18 mouse cellular contexts compared by ENCODE assay signal in genomic region chr12:59509175-59509574, GRCm38 (mm10).
DNase-seq lines count a peak whose midpoint lies in the region; ATAC-seq lines count a peak whose summit lies in the region.
"Had no signal": no experiment of that assay in that cellular context is flagged by ENCODE, and none has a peak within 500 bp of the region (broad histone marks: within the 10 kb centered on the region; RNA-seq: fewer than 3 reads in every experiment).

No protein-coding gene starts in this region.

- H3K4me3 ChIP-seq in limb, embryonic 12.5 days (replicated peaks): no peak overlapping the region
- H3K4me3 ChIP-seq in limb, embryonic 10.5 days: no peak overlapping the region
- H3K4me3 ChIP-seq in neural tube, embryonic 14.5 days (ENCODE audit: low read depth, low read length): no peak overlapping the region
- H3K4me3 ChIP-seq in kidney, embryonic 14.5 days (ENCODE audit: low read length): no peak overlapping the region
- H3K4me3 ChIP-seq: embryonic facial prominence, embryonic 13.5 days; embryonic facial prominence, embryonic 15.5 days; erythroblast, embryonic 14.5 days; forebrain, embryonic 10.5 days; forebrain, embryonic 12.5 days had no signal

- no peaks in the 10 kb centered on the region for H3K4me1 ChIP-seq in limb, embryonic 12.5 days (replicated peaks)
- no peaks in the 10 kb centered on the region for H3K4me1 ChIP-seq in limb, embryonic 10.5 days
- H3K4me1 ChIP-seq in neural tube, embryonic 14.5 days (ENCODE audit: control insufficient read depth, insufficient read depth, low read length): no peaks in the 10 kb centered on the region
- no peaks in the 10 kb centered on the region for H3K4me1 ChIP-seq in kidney, embryonic 14.5 days (ENCODE audit: control insufficient read depth, insufficient read depth, low read length)
- H3K4me1 ChIP-seq: embryonic facial prominence, embryonic 15.5 days; forebrain, embryonic 10.5 days; forebrain, embryonic 12.5 days had no signal

- no peak overlapping the region for H3K4me2 ChIP-seq in limb, embryonic 12.5 days
- no peak overlapping the region for H3K4me2 ChIP-seq in neural tube, embryonic 14.5 days (ENCODE audit: low read depth, low read length)
- H3K4me2 ChIP-seq in kidney, embryonic 14.5 days (replicated peaks; ENCODE audit: low read depth, low read length): no peak overlapping the region
- H3K4me2 ChIP-seq: embryonic facial prominence, embryonic 13.5 days; embryonic facial prominence, embryonic 15.5 days; forebrain, embryonic 12.5 days had no signal

- no peaks in the 10 kb centered on the region for H3K36me3 ChIP-seq in limb, embryonic 12.5 days
- no peaks in the 10 kb centered on the region for H3K36me3 ChIP-seq in limb, embryonic 10.5 days
- no peaks in the 10 kb centered on the region for H3K36me3 ChIP-seq in neural tube, embryonic 14.5 days (ENCODE audit: control insufficient read depth, insufficient read depth, low read length)
- H3K36me3 ChIP-seq in kidney, embryonic 14.5 days (ENCODE audit: control insufficient read depth, insufficient read depth, low read length): no peaks in the 10 kb centered on the region
- H3K36me3 ChIP-seq: embryonic facial prominence, embryonic 13.5 days; embryonic facial prominence, embryonic 15.5 days; forebrain, embryonic 10.5 days; forebrain, embryonic 12.5 days had no signal

- WGBS in limb, embryonic 12.5 days: 25% methylated on average over 2 of the region's 2 CpGs
- WGBS in limb, embryonic 10.5 days: 58% methylated on average over 2 of the region's 2 CpGs
- WGBS in neural tube, embryonic 14.5 days: 47% methylated on average over 2 of the region's 2 CpGs
- WGBS in kidney, embryonic 14.5 days: 57% methylated on average over 2 of the region's 2 CpGs

- H3K9me3 ChIP-seq in limb, embryonic 12.5 days: no peaks in the 10 kb centered on the region
- no peaks in the 10 kb centered on the region for H3K9me3 ChIP-seq in limb, embryonic 10.5 days (replicated peaks)
- H3K9me3 ChIP-seq in neural tube, embryonic 14.5 days (ENCODE audit: control insufficient read depth, low read length): no peaks in the 10 kb centered on the region
- H3K9me3 ChIP-seq in kidney, embryonic 14.5 days (ENCODE audit: control insufficient read depth, low read length): no peaks in the 10 kb centered on the region
- H3K9me3 ChIP-seq: embryonic facial prominence, embryonic 13.5 days; embryonic facial prominence, embryonic 15.5 days; forebrain, embryonic 10.5 days; forebrain, embryonic 12.5 days had no signal

- H3K9ac ChIP-seq in limb, embryonic 12.5 days (replicated peaks): no peak overlapping the region
- no peak overlapping the region for H3K9ac ChIP-seq in neural tube, embryonic 14.5 days (replicated peaks; ENCODE audit: low read depth, low read length)
- H3K9ac ChIP-seq in kidney, embryonic 14.5 days (ENCODE audit: low read depth, low read length): no peak overlapping the region
- H3K9ac ChIP-seq: embryonic facial prominence, embryonic 13.5 days; embryonic facial prominence, embryonic 15.5 days; forebrain, embryonic 12.5 days had no signal

- H3K27ac ChIP-seq in limb, embryonic 12.5 days: no peak overlapping the region
- no peak overlapping the region for H3K27ac ChIP-seq in limb, embryonic 10.5 days
- H3K27ac ChIP-seq in neural tube, embryonic 14.5 days (ENCODE audit: low read depth, low read length): no peak overlapping the region
- H3K27ac ChIP-seq in kidney, embryonic 14.5 days (ENCODE audit: low read depth, low read length): no peak overlapping the region
- H3K27ac ChIP-seq: embryonic facial prominence, embryonic 13.5 days; embryonic facial prominence, embryonic 15.5 days; forebrain, embryonic 10.5 days; forebrain, embryonic 12.5 days had no signal

- DNase-seq in limb, embryonic 10.5 days (ENCODE audit: low spot score): no peak
- no peak for DNase-seq in neural tube, embryonic 10.5 days (ENCODE audit: extremely low spot score, low spot score)
- peak; percentile 5 for DNase-seq in hindlimb bud, embryonic 11.5 days (ENCODE audit: extremely low spot score, low read depth, low spot score)
- DNase-seq: cerebellum, adult 11 months; cerebellum, adult 18-20 months; cerebellum, adult 8-10 months; cerebellum, adult 9-11 months; cerebellum, postnatal 36 days; embryo, embryonic 11 days had no signal

- H3K27me3 ChIP-seq in limb, embryonic 12.5 days: no peaks in the 10 kb centered on the region
- H3K27me3 ChIP-seq in limb, embryonic 10.5 days (ENCODE audit: low read depth, poor library complexity, severe bottlenecking): no peaks in the 10 kb centered on the region
- no peaks in the 10 kb centered on the region for H3K27me3 ChIP-seq in neural tube, embryonic 14.5 days (ENCODE audit: control insufficient read depth, insufficient read depth, low read length)
- H3K27me3 ChIP-seq in kidney, embryonic 14.5 days (ENCODE audit: control insufficient read depth, insufficient read depth, low read length): no peaks in the 10 kb centered on the region
- H3K27me3 ChIP-seq: embryonic facial prominence, embryonic 13.5 days; embryonic facial prominence, embryonic 15.5 days; forebrain, embryonic 12.5 days had no signal

- ATAC-seq in limb, embryonic 12.5 days (ENCODE audit: insufficient number of reproducible peaks, insufficient read depth, low FRiP score, low TSS enrichment, low read depth): peak; percentile 71; the same call in 1 of the 2 replicates
- ATAC-seq in neural tube, embryonic 14.5 days (ENCODE audit: low read depth): peak; percentile 51; the same call in 1 of the 2 replicates
- no peak for ATAC-seq in kidney, embryonic 14.5 days (ENCODE audit: low FRiP score, low TSS enrichment)
- ATAC-seq: forebrain, embryonic 14.5 days had no signal
